Mouse (Mus musculus) sigmoid colon, adult 10 weeks (tissue): ENCODE data around the gene Cyp2d12. TPM values are rescaled to one million over a fixed set of nuclear protein-coding genes. Genes with fewer than 3 reads are reported as not detected.

Experiments
- polyA plus RNA-seq: library from polyadenylated mRNA; stranded (reverse); fragments of 350-450 nt; fragmentation: Illumina TruSeq; extraction: RNeasy Lipid Tissue Mini Kit (QIAGEN cat#74804); gene quantifications from one replicate; pipeline ENCODE4 v1.2.3, GENCODE M21; 2014; ENCODE audit warnings: low read depth, low replicate concordance

Cyp2d12 gene
- 40.2 TPM for polyA plus RNA-seq

DNA sequence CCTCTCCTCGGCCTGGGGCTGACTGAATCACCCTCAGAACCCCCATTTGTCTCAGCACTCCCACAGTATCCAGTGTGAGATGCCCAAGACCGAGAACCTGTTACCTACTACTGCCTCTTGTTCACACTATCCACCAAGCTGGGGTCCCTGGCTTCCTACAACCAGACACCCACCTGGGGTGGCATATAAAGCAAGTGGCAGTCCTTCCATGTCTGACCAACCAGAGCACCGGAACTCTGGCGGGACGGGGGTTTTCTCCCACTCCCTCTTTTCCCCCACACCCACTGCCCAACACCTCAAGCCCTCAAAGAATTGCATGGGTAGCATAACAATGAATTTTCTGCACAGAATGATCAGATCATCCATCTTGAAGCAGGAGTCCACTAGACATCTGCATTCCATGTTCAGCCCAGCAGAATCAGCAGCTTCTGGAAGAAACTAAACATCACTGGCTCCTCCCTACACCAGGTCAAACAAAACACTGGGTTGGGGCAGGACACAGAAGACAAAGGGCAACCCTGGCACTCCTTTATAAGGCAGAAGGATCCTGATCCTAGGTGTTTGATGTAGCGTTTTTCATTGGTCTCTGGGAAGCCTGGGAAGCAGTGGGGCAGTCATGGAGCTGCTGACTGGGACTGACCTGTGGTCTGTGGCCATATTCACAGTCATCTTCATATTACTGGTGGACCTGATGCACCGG lies at the start of gene Cyp2d12:
Gene Cyp2d12, plus strand, starts transcription at position 542 of the 700 bp plus-strand sequence.

Other genes with a start within 250 kb of the Cyp2d12 start
- 40.5 TPM for gene Naga, start 216.1 kb upstream of the Cyp2d12 start, polyA plus RNA-seq
- gene Pheta2, start 216.1 kb upstream of the Cyp2d12 start, polyA plus RNA-seq: 0.76 TPM
- 58.1 TPM for gene Smdt1, start 216.1 kb upstream of the Cyp2d12 start, polyA plus RNA-seq
- gene Ndufa6, start 200.8 kb upstream of the Cyp2d12 start, polyA plus RNA-seq: 482 TPM
- gene Cyp2d22, start 174.8 kb upstream of the Cyp2d12 start, polyA plus RNA-seq: 11.7 TPM
- gene Cyp2d11, start 161.1 kb upstream of the Cyp2d12 start, polyA plus RNA-seq: not detected
- gene Cyp2d10, start 147.9 kb upstream of the Cyp2d12 start, polyA plus RNA-seq: 9.0 TPM
- 11.7 TPM for gene Cyp2d9, start 121.6 kb upstream of the Cyp2d12 start, polyA plus RNA-seq
- 133 TPM for gene Cyp2d34, start 65.9 kb downstream of the Cyp2d12 start, polyA plus RNA-seq
- not detected for gene Cyp2d40, start 209.1 kb downstream of the Cyp2d12 start, polyA plus RNA-seq
- gene Cyp2d26, start 239.2 kb downstream of the Cyp2d12 start, polyA plus RNA-seq: 3.8 TPM